Mouse (Mus musculus): Measurements from ENCODE around the gene Son.

- TF ChIP-seq CHD2 (IDR thresholded peaks at IDR 0.05; ENCODE audit: low read depth, low read length) (no peak), ZC3H11A (IDR thresholded peaks at IDR 0.05; ENCODE audit: borderline replicate concordance, low read depth, low read length) (no peak), HCFC1 (IDR thresholded peaks at IDR 0.05; ENCODE audit: borderline replicate concordance, insufficient read depth, low read length) (no peak)
Measured at GRCm38 (mm10) chr16:91659798-91660197, 12.5 kb downstream of the Son start.
